Mouse (Mus musculus) cortical plate, adult 2 months (tissue): ENCODE data around the gene Gsk3b. TPM values are rescaled to one million over a fixed set of nuclear protein-coding genes. Genes with fewer than 3 reads are reported as not detected.

Source experiments
- H3K27ac ChIP-seq: fragments of 200-500 bp; 2 replicates; pipeline ENCODE4 v1.5.1; 2012; ENCODE audit warnings: low read length, control low read depth, inconsistent platforms; ENCODE audit not compliant: insufficient read depth
- H3K4me1 ChIP-seq: fragments of 200-500 bp; 2 replicates; pipeline ENCODE4 v1.6.1; 2011; ENCODE audit warnings: low read length; ENCODE audit not compliant: control insufficient read depth, insufficient read depth
- H3K4me3 ChIP-seq: fragments of 200-500 bp; 2 replicates; pipeline ENCODE4 v1.5.1; 2011; ENCODE audit warnings: mild to moderate bottlenecking, low read length, control low read depth; ENCODE audit not compliant: insufficient read depth
- CTCF ChIP-seq: fragments of 200-500 bp; IDR thresholded peaks from 2 replicates; pipeline ENCODE4 v1.5.1; 2011; ENCODE audit warnings: mild to moderate bottlenecking, control low read depth, low read length; ENCODE audit not compliant: insufficient read depth; ENCODE audit errors: extremely low read depth
- POLR2A ChIP-seq: fragments of 200-500 bp; IDR thresholded peaks from 2 replicates; pipeline ENCODE4 v1.6.1; 2011; ENCODE audit warnings: mild to moderate bottlenecking, low read length, control low read depth; ENCODE audit not compliant: insufficient read depth; ENCODE audit errors: extremely low read depth
- polyA plus RNA-seq: library from polyadenylated mRNA; depleted of rRNA; stranded (reverse); fragments of >200 nt; gene quantifications from 2 replicates; pipeline ENCODE4 v1.2.3, GENCODE M21; 2012

Gene Gsk3b
- polyA plus RNA-seq, 1 experiment: 47.2 TPM

- H3K4me1 ChIP-seq: peaks cover 16% of the 10 kb centered on the region
- TF ChIP-seq CTCF: no peak
- no peak for TF ChIP-seq POLR2A
- H3K27ac ChIP-seq: no peak overlapping the region; the same call in 1 of the 2 replicates
- H3K4me3 ChIP-seq: no peak overlapping the region
Observed at GRCm38 (mm10) chr16:38131756-38132155, 43.0 kb downstream of the Gsk3b start.

- Histone ChIP-seq H3K27ac (no peak overlapping the region; the same call in 1 of the 2 replicates), H3K4me3 (no peak overlapping the region), H3K4me1 (peaks cover 16% of the 10 kb centered on the region)
- TF ChIP-seq POLR2A: no peak
- no peak for TF ChIP-seq CTCF
Observed at GRCm38 (mm10) chr16:38132210-38132609, 43.4 kb downstream of the Gsk3b start.

- no peak overlapping the region for H3K4me3 ChIP-seq
- no peak for TF ChIP-seq POLR2A
- peak; percentile 49 for TF ChIP-seq CTCF
- H3K27ac ChIP-seq: no peak overlapping the region
- peaks cover 21% of the 10 kb centered on the region for H3K4me1 ChIP-seq
Observed at GRCm38 (mm10) chr16:38137296-38137695, 48.5 kb downstream of the Gsk3b start.

GRCm38 (mm10) chr16:38144898-38145297 is 56.1 kb downstream of the Gsk3b start:
- TF ChIP-seq POLR2A (no peak), CTCF (no peak)
- H3K4me1 ChIP-seq: peaks cover 6% of the 10 kb centered on the region; the same call in 1 of the 2 replicates
- no peak overlapping the region for H3K27ac ChIP-seq
- H3K4me3 ChIP-seq: no peak overlapping the region

GRCm38 (mm10) chr16:38150555-38150954 is 61.8 kb downstream of the Gsk3b start:
- Histone ChIP-seq H3K4me1 (no peaks in the 10 kb centered on the region; the same call in 1 of the 2 replicates), H3K4me3 (no peak overlapping the region), H3K27ac (no peak overlapping the region)
- no peak for TF ChIP-seq POLR2A
- TF ChIP-seq CTCF: no peak

- H3K4me3 ChIP-seq: no peak overlapping the region
- no peak for TF ChIP-seq CTCF
- no peak for TF ChIP-seq POLR2A
Observed at GRCm38 (mm10) chr16:38157854-38158622, 69.2 kb downstream of the Gsk3b start.

GRCm38 (mm10) chr16:38162019-38162418 is 73.2 kb downstream of the Gsk3b start:
- no peak for TF ChIP-seq CTCF
- no peak for TF ChIP-seq POLR2A
- Histone ChIP-seq H3K4me1 (peaks cover 7% of the 10 kb centered on the region), H3K27ac (no peak overlapping the region), H3K4me3 (no peak overlapping the region)

More at GRCm38 (mm10) chr16:38157854-38158622, 69.2 kb downstream of the Gsk3b start:
- H3K27ac ChIP-seq: no peak overlapping the region
- H3K4me1 ChIP-seq: peaks cover 7% of the 10 kb centered on the region

- Histone ChIP-seq H3K4me1 (peaks cover 4% of the 10 kb centered on the region), H3K4me3 (no peak overlapping the region), H3K27ac (no peak overlapping the region)
- TF ChIP-seq CTCF (no peak), POLR2A (no peak)
Observed at GRCm38 (mm10) chr16:38164811-38165591, 76.2 kb downstream of the Gsk3b start.

GRCm38 (mm10) chr16:38168971-38169370 is 80.2 kb downstream of the Gsk3b start:
- H3K27ac ChIP-seq: no peak overlapping the region
- no peak overlapping the region for H3K4me3 ChIP-seq
- peaks cover 2% of the 10 kb centered on the region; the same call in 1 of the 2 replicates for H3K4me1 ChIP-seq
- no peak for TF ChIP-seq POLR2A
- TF ChIP-seq CTCF: no peak
